Mouse (Mus musculus): Measurements from ENCODE around the gene Adam19. TPM values are rescaled to one million over a fixed set of nuclear protein-coding genes. Genes with fewer than 3 reads are reported as not detected.
A peak's percentile ranks its signal among the peaks of the same experiment; 100 is the strongest.
"Not testable (repeated sequence)": the region's sequence is repeated elsewhere in the genome, so short reads cannot be mapped to it uniquely, and the experiment has no call there.

Gene Adam19
- polyA plus RNA-seq, 1 experiment from 2014 or later = 17.1 TPM

- Histone ChIP-seq H3K9me3 (no peaks in the 10 kb centered on the region), H3K4me1 (no peaks in the 10 kb centered on the region), H3K27me3 (replicated peaks) (no peaks in the 10 kb centered on the region), H3K9ac (no peak overlapping the region), H3K4me2 (no peak overlapping the region), H3K36me3 (no peaks in the 10 kb centered on the region), H3K27ac (no peak overlapping the region), H3K4me3 (replicated peaks) (no peak overlapping the region)
- WGBS = 91% methylated on average over 10 of the region's 10 CpGs
- ATAC-seq (ENCODE audit: insufficient read depth, low FRiP score, low read depth) = no peak
Observed at GRCm38 (mm10) chr11:46036374-46036773, 19.4 kb upstream of the Adam19 start.

GRCm38 (mm10) chr11:46038901-46039300, 16.9 kb upstream of the Adam19 start:
- H3K9me3 ChIP-seq = no peaks in the 10 kb centered on the region
- H3K4me2 ChIP-seq = peak overlapping the region; percentile 30; the same call in 1 of the 2 replicates
- no peak overlapping the region for H3K27ac ChIP-seq
- no peaks in the 10 kb centered on the region for H3K36me3 ChIP-seq
- no peak overlapping the region for H3K9ac ChIP-seq
- H3K4me3 ChIP-seq (replicated peaks) = no peak overlapping the region
- 69% methylated on average over 15 of the region's 15 CpGs for WGBS
- ATAC-seq (ENCODE audit: insufficient read depth, low FRiP score, low read depth) = no peak
- no peaks in the 10 kb centered on the region for H3K27me3 ChIP-seq (replicated peaks)
- H3K4me1 ChIP-seq = no peaks in the 10 kb centered on the region

- Histone ChIP-seq H3K9me3 (no peaks in the 10 kb centered on the region), H3K27ac (no peak overlapping the region), H3K4me1 (no peaks in the 10 kb centered on the region), H3K4me2 (peak overlapping the region; percentile 30; the same call in 1 of the 2 replicates), H3K27me3 (replicated peaks) (no peaks in the 10 kb centered on the region), H3K9ac (no peak overlapping the region), H3K36me3 (no peaks in the 10 kb centered on the region), H3K4me3 (replicated peaks) (no peak overlapping the region)
- 52% methylated on average over 11 of the region's 11 CpGs for WGBS
- no peak for ATAC-seq (ENCODE audit: insufficient read depth, low FRiP score, low read depth)
Observed at GRCm38 (mm10) chr11:46039335-46039734, 16.5 kb upstream of the Adam19 start.

GRCm38 (mm10) chr11:46040841-46041556, 14.8 kb upstream of the Adam19 start:
- H3K27ac ChIP-seq = no peak overlapping the region
- H3K27me3 ChIP-seq (replicated peaks) = no peaks in the 10 kb centered on the region
- H3K4me2 ChIP-seq = no peak overlapping the region
- no peak for ATAC-seq (ENCODE audit: insufficient read depth, low FRiP score, low read depth)
- no peaks in the 10 kb centered on the region for H3K36me3 ChIP-seq
- H3K4me3 ChIP-seq (replicated peaks) = no peak overlapping the region
- no peak overlapping the region for H3K9ac ChIP-seq
- no peaks in the 10 kb centered on the region for H3K9me3 ChIP-seq
- WGBS = 72% methylated on average over 9 of the region's 9 CpGs
- no peaks in the 10 kb centered on the region for H3K4me1 ChIP-seq

- H3K27ac ChIP-seq = no peak overlapping the region
Observed at GRCm38 (mm10) chr11:46041607-46042267, 14.1 kb upstream of the Adam19 start.

GRCm38 (mm10) chr11:46044781-46045180, 11.0 kb upstream of the Adam19 start:
- Histone ChIP-seq H3K4me3 (replicated peaks) (no peak overlapping the region), H3K9me3 (no peaks in the 10 kb centered on the region), H3K27me3 (replicated peaks) (no peaks in the 10 kb centered on the region), H3K4me2 (no peak overlapping the region), H3K36me3 (no peaks in the 10 kb centered on the region), H3K27ac (no peak overlapping the region), H3K9ac (no peak overlapping the region), H3K4me1 (no peaks in the 10 kb centered on the region)
- ATAC-seq (ENCODE audit: insufficient read depth, low FRiP score, low read depth) = no peak
- 88% methylated on average over 5 of the region's 5 CpGs for WGBS

More at GRCm38 (mm10) chr11:46041607-46042267, 14.1 kb upstream of the Adam19 start:
- Histone ChIP-seq H3K27me3 (replicated peaks) (no peaks in the 10 kb centered on the region), H3K4me1 (no peaks in the 10 kb centered on the region), H3K36me3 (no peaks in the 10 kb centered on the region), H3K9ac (no peak overlapping the region), H3K4me2 (no peak overlapping the region), H3K9me3 (no peaks in the 10 kb centered on the region), H3K4me3 (replicated peaks) (no peak overlapping the region)
- no peak for ATAC-seq (ENCODE audit: insufficient read depth, low FRiP score, low read depth)
- WGBS = 66% methylated on average over 12 of the region's 12 CpGs

- H3K4me3 ChIP-seq (replicated peaks) = no peak overlapping the region
- no peaks in the 10 kb centered on the region for H3K9me3 ChIP-seq
- no peaks in the 10 kb centered on the region for H3K36me3 ChIP-seq
- H3K4me1 ChIP-seq = no peaks in the 10 kb centered on the region
- H3K9ac ChIP-seq = no peak overlapping the region
- no peak overlapping the region for H3K4me2 ChIP-seq
- H3K27me3 ChIP-seq (replicated peaks) = no peaks in the 10 kb centered on the region
- no peak overlapping the region for H3K27ac ChIP-seq
- WGBS = 84% methylated on average over 3 of the region's 3 CpGs
- no peak for ATAC-seq (ENCODE audit: insufficient read depth, low FRiP score, low read depth)
Observed at GRCm38 (mm10) chr11:46047264-46047663, 8.5 kb upstream of the Adam19 start.

GRCm38 (mm10) chr11:46052105-46052659, 3.6 kb upstream of the Adam19 start, which contains the start of gene Gm12166:
Gene Gm12166, minus strand, starts transcription at chr11:46052321.
- H3K36me3 ChIP-seq; H3K27me3 ChIP-seq (replicated peaks); H3K4me3 ChIP-seq (replicated peaks); H3K4me2 ChIP-seq; H3K27ac ChIP-seq; H3K4me1 ChIP-seq; H3K9ac ChIP-seq; ATAC-seq (ENCODE audit: insufficient read depth, low FRiP score, low read depth); H3K9me3 ChIP-seq: not testable (repeated sequence)
- 32% methylated on average over 19 of the region's 19 CpGs for WGBS

- not testable (repeated sequence) for H3K9ac ChIP-seq; H3K4me2 ChIP-seq; H3K9me3 ChIP-seq; H3K36me3 ChIP-seq; H3K4me1 ChIP-seq; H3K4me3 ChIP-seq (replicated peaks); ATAC-seq (ENCODE audit: insufficient read depth, low FRiP score, low read depth); H3K27ac ChIP-seq; H3K27me3 ChIP-seq (replicated peaks)
- WGBS = 89% methylated on average over 3 of the region's 3 CpGs
Observed at GRCm38 (mm10) chr11:46053457-46053856, 2.3 kb upstream of the Adam19 start.

- Histone ChIP-seq H3K27ac (no peak overlapping the region), H3K9ac (no peak overlapping the region), H3K4me3 (replicated peaks) (no peak overlapping the region), H3K9me3 (no peaks in the 10 kb centered on the region), H3K4me1 (0 out of 2 replicates have a peak, but pooled peaks cover 4% of the 10 kb centered on the region), H3K27me3 (replicated peaks) (no peaks in the 10 kb centered on the region), H3K4me2 (no peak overlapping the region), H3K36me3 (no peaks in the 10 kb centered on the region)
- ATAC-seq (ENCODE audit: insufficient read depth, low FRiP score, low read depth) = no peak
- 42% methylated on average over 5 of the region's 5 CpGs for WGBS
Observed at GRCm38 (mm10) chr11:46054311-46054710, 1.5 kb upstream of the Adam19 start.

- H3K4me1 ChIP-seq = 0 out of 2 replicates have a peak, but pooled peaks cover 4% of the 10 kb centered on the region
- no peaks in the 10 kb centered on the region for H3K27me3 ChIP-seq (replicated peaks)
- peak overlapping the region; percentile 66 for H3K4me2 ChIP-seq
- H3K36me3 ChIP-seq = no peaks in the 10 kb centered on the region
- H3K9ac ChIP-seq = 0 out of 2 replicates have a peak overlapping the region, but pooled peaks have one; percentile 80
- H3K4me3 ChIP-seq (replicated peaks) = peak overlapping the region; percentile 68
- 22% methylated on average over 13 of the region's 13 CpGs for WGBS
- H3K9me3 ChIP-seq = no peaks in the 10 kb centered on the region
- peak overlapping the region; percentile 87 for H3K27ac ChIP-seq
- ATAC-seq (ENCODE audit: insufficient read depth, low FRiP score, low read depth) = peak; percentile 11; the same call in 1 of the 2 replicates
Observed at GRCm38 (mm10) chr11:46054911-46055895, 589 bp upstream of the Adam19 start.
